Mouse (Mus musculus) CD4-positive, CD25-positive, alpha-beta regulatory T cell, adult 9 weeks (primary cell): ENCODE results near the gene Cenpb. TPM values are rescaled to one million over a fixed set of nuclear protein-coding genes. Genes with fewer than 3 reads are reported as not detected.

Experiments
- polyA plus RNA-seq: library from polyadenylated mRNA; unstranded; fragments of 100-300 nt; shearing (Covaris generic); gene quantifications from one replicate; pipeline ENCODE4 v1.2.1, GENCODE M21; 2017

The Cenpb gene
- 2.1 TPM for polyA plus RNA-seq

GRCm38 (mm10) chr2:131179990-131180587 is at the start of gene Cenpb:
TSS of gene Cenpb (minus strand) at chr2:131180067.

DNA sequence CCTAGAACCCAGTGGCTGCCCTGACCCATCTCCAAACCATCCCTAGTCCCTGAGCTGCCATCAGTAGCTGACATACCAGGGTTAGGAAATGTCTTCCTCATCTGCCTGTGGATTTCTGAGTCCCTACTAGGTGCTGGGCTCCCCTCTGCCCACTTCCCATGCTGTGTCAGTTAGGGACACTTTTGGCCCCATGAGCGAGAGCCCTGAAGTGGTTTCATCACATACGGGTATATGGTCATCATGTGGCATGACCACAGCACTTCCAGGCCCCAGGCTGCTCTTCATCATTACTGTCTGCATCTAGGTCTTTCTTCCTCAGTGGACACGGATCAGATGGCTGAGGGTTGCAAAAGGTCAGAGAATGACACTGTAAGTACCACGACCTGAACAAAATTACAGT is 26.9 kb upstream of the Cenpb start, which contains the start of gene Ap5s1:
Gene Ap5s1, plus strand, starts transcription at position 301 of the 400 bp plus-strand sequence.

DNA sequence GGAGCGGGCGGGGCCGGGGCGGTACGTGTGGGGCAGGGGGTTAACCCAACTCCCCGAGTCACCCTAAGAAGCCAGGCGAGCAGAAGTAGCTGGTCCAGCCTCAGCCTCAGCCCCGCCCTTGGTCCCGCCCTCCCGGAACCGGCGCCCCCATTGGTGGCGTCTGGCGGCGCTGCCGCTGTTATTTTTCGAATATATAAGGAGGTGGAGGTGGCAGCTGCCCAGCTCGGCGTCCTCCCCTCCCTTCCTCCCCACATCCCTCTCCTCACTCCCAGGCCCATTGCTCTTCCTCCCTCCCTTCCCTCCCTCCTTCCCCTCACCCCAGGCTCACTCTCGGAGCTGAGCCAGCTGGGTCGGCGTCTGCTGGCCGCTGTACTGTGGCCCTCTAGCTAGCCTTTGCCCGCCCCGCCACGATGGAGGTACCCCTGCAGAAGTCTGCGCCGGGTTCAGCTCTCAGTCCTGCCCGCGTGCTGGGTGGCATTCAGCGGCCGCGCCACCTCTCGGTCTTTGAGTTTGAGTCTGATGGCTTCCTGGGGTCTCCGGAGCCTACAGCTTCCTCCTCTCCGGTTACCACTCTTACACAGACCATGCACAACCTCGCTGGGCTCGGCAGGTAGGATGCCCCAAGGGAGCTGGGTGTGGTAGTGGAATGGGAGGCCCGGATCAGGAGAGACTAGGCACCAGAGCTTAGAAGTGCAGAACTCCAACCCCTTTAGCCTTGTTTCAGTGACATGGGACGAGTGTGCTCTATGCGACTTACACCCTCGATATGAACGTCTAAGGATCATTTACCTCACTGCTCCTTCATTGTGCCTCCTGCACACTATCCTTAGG is 7.1 kb upstream of the Cenpb start, which contains the start of the genes Cdc25b and Spef1:
Gene Cdc25b, plus strand, starts transcription at position 179 of the 831 bp plus-strand sequence.
Gene Spef1, minus strand, starts transcription at position 512 of the 831 bp plus-strand sequence.

DNA sequence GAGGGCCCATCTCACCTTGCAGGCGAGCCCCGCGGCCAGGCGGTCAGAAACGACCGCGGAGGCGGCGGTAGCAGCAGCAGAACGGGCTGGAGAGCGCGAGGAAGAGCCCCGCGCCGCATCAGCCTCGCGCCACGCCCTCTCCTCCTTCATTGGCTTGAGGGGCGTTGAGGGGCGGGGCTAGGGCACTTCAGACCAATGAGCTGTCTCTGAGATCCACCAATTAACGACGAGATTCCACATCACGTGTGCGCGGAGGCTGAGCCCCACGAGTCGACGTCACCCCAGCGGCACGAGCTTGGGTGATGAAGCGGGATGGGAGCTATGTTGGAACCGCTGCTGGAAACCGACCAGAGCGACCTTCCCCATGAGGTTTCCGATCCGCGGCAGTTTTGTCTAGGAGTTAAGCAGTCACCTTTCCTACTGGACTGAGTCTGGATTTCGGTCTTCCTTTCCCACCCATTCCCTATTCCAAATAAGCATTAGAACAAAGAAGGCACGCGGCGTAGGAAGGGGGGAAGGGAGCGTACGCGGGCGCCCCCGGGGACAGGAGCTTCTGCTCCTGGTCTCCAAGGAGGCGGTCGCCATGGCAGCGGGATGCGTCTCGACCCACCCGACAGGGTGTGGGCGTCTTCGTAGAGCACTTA is 19.8 kb downstream of the Cenpb start, which contains the start of gene 1700037H04Rik:
Gene 1700037H04Rik, minus strand, starts transcription at position 144 of the 644 bp plus-strand sequence.

GRCm38 (mm10) chr2:131132930-131133547 is 46.8 kb downstream of the Cenpb start, which contains the start of gene Gm11037:
TSS of gene Gm11037 (plus strand) at chr2:131133497.

DNA sequence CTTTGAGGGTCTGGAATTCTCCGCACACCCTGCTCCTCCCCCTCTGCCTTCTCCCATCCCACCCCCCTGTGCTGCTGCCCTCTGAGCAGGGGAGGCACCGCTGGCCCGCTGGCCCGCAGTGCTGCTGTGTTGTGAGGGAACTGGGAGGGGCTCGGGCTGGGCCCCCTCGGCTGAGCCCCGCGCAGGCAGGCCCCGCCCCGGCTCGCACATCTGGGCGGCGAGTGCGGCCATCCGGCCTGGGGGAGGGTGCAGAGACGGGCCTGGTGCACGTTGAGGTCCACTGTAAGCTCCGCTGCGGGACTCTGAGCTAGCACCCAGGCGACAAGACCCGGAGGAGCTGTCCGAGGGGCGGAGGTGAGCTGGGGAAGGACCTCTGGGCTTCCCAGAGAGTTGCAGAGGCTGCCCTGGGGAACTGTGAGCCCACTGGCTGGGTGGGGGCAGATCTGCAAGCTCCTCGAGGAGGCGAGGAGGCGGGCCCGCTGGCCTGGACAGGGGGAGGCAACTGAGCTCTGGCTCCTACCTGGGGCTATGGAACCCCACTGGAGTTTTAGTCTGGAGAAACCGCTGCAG is 52.6 kb downstream of the Cenpb start, which contains the start of gene Hspa12b:
Gene Hspa12b, plus strand, starts transcription at position 120 of the 570 bp plus-strand sequence.

Other genes starting within 250 kb of the Cenpb start
- gene Gfra4, start 137.0 kb downstream of the Cenpb start, polyA plus RNA-seq: not detected
- not detected for gene Adam33, start 116.3 kb downstream of the Cenpb start, polyA plus RNA-seq
- gene Siglec1, start 93.3 kb downstream of the Cenpb start, polyA plus RNA-seq: 0.10 TPM
- gene Hspa12b, start 52.8 kb downstream of the Cenpb start, polyA plus RNA-seq: not detected
- not detected for gene Gm11037, start 46.6 kb downstream of the Cenpb start, polyA plus RNA-seq
- gene 1700037H04Rik, start 20.0 kb downstream of the Cenpb start, polyA plus RNA-seq: 49.0 TPM
- 102 TPM for gene Cdc25b, start 6.9 kb upstream of the Cenpb start, polyA plus RNA-seq
- not detected for gene Spef1, start 7.2 kb upstream of the Cenpb start, polyA plus RNA-seq
- 25.5 TPM for gene Ap5s1, start 27.0 kb upstream of the Cenpb start, polyA plus RNA-seq
- 32.7 TPM for gene Mavs, start 54.0 kb upstream of the Cenpb start, polyA plus RNA-seq
- gene Pank2, start 82.4 kb upstream of the Cenpb start, polyA plus RNA-seq: 7.5 TPM
- gene Rnf24, start 172.8 kb upstream of the Cenpb start, polyA plus RNA-seq: 0.91 TPM